Mouse (Mus musculus): ENCODE measurements at regions not wholly inside any gene's neighbourhood (a gene's known extent, or its start where the extent isn't known, plus 50 kb on each side); places are given as distances from the start of the nearest gene placed in this dataset.

DNA sequence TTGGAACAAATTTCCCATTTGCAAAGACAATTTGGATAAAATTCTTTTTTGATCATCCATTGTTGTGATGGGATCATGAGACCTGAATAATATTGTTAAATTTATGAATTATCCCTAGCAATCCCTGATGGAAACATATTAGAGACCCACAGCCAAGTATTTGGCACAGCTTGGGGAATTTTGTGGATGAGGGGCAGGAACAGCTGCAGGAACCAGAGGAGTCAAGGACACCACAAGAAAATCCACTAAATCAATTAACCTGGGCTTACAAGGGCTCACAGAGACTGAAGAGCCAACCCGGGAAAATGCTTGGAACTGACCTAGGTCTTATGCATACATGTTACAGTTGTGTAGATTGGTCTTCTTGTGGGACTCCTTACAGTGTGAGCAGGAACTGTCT is 311.6 kb upstream of the Robo2 start:
- no peak for DNase-seq (ENCODE audit: low spot score)
- 0 out of 2 replicates have a peak, but pooled peaks cover 4% of the 10 kb centered on the region for H3K4me1 ChIP-seq (replicated peaks)
- H3K9me3 ChIP-seq = no peaks in the 10 kb centered on the region
- H3K4me3 ChIP-seq = no peak overlapping the region
- H3K27ac ChIP-seq = no peak overlapping the region
- H3K27me3 ChIP-seq (ENCODE audit: insufficient read depth, poor library complexity, severe bottlenecking) = no peaks in the 10 kb centered on the region
- no peaks in the 10 kb centered on the region for H3K36me3 ChIP-seq
- whole genome bisulfite sequencing = 48% methylated on average over 1 of the region's 1 CpGs

DNA sequence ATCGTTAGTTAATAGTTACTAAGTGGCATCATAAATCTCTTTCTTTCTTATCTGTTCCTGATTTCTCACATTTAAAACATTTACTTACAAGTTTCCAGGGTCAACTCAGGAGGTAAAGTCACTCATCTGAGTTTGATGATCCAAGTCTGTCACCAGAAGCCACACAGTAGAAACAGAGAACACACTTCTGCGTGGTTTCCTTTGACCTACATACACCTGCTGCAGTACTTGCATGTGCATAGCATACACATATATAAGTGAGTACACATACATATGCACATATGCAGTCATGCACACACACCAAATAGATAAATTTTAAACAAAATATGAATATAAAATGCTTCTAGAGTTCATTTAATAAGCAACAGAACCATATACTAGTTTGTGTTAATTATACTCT is 306.5 kb upstream of the Robo2 start:
- Histone ChIP-seq H3K4me3 (no peak overlapping the region), H3K27ac (no peak overlapping the region), H3K27me3 (ENCODE audit: insufficient read depth, poor library complexity, severe bottlenecking) (no peaks in the 10 kb centered on the region), H3K36me3 (no peaks in the 10 kb centered on the region), H3K4me1 (replicated peaks) (no peaks in the 10 kb centered on the region; the same call in 1 of the 2 replicates), H3K9me3 (no peaks in the 10 kb centered on the region)
- WGBS = 92% methylated on average over 2 of the region's 2 CpGs
- no peak for DNase-seq (ENCODE audit: low spot score)

DNA sequence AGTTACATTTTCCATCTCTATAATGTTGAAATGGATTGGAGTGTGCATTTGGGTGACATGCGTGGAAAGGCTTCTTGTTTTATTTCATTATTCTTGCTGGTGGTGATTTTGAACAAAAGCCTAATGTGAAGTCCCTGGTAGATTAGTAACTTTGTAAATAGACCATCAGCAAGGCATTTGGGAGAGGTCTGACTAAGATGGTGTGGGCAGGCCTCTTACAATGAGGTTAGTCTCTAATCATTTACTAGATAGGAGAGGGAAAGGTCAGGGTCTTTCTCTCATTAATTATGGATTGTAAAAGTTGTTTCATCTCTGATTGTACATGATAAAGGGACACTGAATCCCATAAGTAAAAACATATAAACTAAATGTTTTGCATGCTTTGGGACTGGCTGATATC is 306.0 kb upstream of the Robo2 start:
- Histone ChIP-seq H3K9me3 (no peaks in the 10 kb centered on the region), H3K36me3 (no peaks in the 10 kb centered on the region), H3K27ac (no peak overlapping the region), H3K4me3 (no peak overlapping the region), H3K4me1 (replicated peaks) (no peaks in the 10 kb centered on the region; the same call in 1 of the 2 replicates), H3K27me3 (ENCODE audit: insufficient read depth, poor library complexity, severe bottlenecking) (no peaks in the 10 kb centered on the region)
- DNase-seq (ENCODE audit: low spot score) = no peak
- WGBS = 80% methylated on average over 1 of the region's 1 CpGs

DNA sequence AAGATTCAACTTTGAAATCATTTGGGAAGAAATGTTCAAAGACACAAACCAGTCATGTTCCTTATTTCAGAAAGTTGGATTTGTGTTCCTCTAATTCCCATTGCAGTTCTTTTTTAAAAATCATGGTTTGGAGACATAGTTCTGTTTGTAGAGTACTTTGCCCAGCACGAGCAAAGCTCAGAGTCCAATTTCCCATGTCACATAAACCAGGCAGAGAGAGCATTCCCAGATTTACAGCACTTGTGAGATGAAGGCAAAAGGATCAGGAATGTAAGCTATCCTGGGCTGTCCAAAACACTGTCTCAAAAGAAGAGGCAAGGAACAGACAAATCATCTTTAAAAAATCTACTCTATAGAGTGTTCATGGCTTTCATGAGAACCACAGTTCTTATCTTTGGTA is 303.3 kb upstream of the Robo2 start:
- Histone ChIP-seq H3K4me1 (replicated peaks) (no peaks in the 10 kb centered on the region; the same call in 1 of the 2 replicates), H3K27me3 (ENCODE audit: insufficient read depth, poor library complexity, severe bottlenecking) (no peaks in the 10 kb centered on the region), H3K4me3 (no peak overlapping the region), H3K27ac (no peak overlapping the region), H3K36me3 (no peaks in the 10 kb centered on the region), H3K9me3 (no peaks in the 10 kb centered on the region)
- DNase-seq (ENCODE audit: low spot score) = no peak
- 84% methylated on average over 1 of the region's 1 CpGs for WGBS

DNA sequence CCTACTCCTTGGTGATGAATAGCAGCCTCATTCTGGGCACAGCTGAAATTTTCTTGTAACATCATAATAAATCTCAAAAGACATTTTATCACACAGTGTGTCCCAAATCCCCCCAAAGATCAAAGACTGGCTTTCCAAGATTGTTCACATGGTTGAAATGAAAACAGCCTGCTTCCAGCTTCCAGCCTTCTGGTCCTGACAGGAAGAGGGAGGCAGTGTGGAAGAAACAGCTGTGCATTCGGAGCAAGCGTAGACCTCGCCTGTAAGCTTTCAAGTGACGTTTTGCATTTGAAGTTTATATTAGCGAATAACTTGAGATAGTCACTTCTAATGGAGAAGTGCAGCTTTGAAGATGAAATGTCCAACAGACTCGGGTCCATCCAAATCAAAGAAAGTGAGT is 300.9 kb upstream of the Robo2 start:
- no peak for DNase-seq (ENCODE audit: low spot score)
- Histone ChIP-seq H3K27ac (no peak overlapping the region), H3K4me1 (replicated peaks) (no peaks in the 10 kb centered on the region; the same call in 1 of the 2 replicates), H3K4me3 (no peak overlapping the region), H3K36me3 (no peaks in the 10 kb centered on the region), H3K27me3 (ENCODE audit: insufficient read depth, poor library complexity, severe bottlenecking) (no peaks in the 10 kb centered on the region), H3K9me3 (no peaks in the 10 kb centered on the region)
- WGBS = 79% methylated on average over 6 of the region's 6 CpGs

DNA sequence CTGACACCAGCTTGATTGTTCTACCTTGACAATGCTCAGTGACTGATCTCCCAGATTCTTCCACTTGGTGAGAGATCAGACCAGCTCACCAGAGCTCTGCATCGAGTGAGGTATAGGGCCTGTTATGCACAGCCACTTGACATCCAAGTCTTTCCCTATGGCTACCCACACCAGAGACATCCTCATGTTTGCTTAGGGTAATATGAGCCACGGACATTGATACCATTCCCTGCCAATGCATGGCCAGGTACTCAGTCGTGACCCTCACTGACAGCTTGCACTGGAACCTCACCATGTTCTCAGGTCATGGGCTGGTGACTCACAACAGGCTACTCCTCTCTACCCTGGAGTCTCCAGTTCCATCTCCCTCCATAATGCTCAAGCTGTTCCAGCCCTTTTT is 290.4 kb upstream of the Robo2 start:
- 81% methylated on average over 3 of the region's 3 CpGs for WGBS
- H3K36me3 ChIP-seq = no peaks in the 10 kb centered on the region
- no peaks in the 10 kb centered on the region for H3K9me3 ChIP-seq
- no peaks in the 10 kb centered on the region for H3K27me3 ChIP-seq (ENCODE audit: insufficient read depth, poor library complexity, severe bottlenecking)
- no peak overlapping the region for H3K27ac ChIP-seq
- no peak overlapping the region for H3K4me3 ChIP-seq
- no peak for DNase-seq (ENCODE audit: low spot score)
- no peaks in the 10 kb centered on the region for H3K4me1 ChIP-seq (replicated peaks)

DNA sequence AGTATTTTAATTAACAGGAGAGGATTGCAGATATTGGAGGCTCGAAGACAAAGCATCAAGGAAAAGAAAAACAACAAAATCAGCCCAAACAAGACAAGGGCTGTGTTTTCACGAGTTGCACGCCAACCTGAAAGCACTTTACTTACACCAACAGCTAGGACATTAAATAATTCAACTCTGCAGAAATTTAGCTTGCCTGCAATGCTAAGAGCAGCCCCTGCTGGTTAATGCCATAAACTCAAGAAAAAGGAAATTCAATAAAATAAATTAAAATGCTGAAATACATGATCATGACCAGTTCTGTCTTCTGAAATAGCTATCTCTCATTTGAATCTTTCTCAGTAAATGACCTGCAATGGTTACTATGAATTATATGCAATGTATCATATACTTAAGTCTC is 271.7 kb upstream of the Robo2 start:
- no peak for DNase-seq (ENCODE audit: low spot score)
- Histone ChIP-seq H3K9me3 (no peaks in the 10 kb centered on the region), H3K4me1 (replicated peaks) (no peaks in the 10 kb centered on the region), H3K27ac (no peak overlapping the region), H3K27me3 (ENCODE audit: insufficient read depth, poor library complexity, severe bottlenecking) (no peaks in the 10 kb centered on the region), H3K4me3 (no peak overlapping the region), H3K36me3 (no peaks in the 10 kb centered on the region)
- 67% methylated on average over 3 of the region's 3 CpGs for WGBS

DNA sequence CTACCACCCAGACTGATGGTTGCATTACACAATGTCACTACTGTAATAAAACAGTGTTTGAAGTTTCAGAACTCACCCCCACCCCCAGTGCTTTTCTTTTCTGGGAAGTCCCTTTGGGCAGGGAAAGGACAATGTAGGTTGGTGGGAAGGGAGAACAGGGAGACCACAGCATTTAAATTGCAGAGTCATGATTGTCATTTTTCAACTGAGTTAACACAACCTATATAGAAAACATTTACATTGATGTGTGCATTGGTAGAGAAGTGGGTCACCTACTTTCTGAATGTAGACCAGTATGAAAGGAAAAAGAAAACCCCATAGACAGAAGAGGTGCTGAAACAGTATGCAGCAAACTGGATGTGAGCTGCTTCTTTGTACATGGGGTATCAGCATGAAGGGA is 264.0 kb upstream of the Robo2 start:
- no peaks in the 10 kb centered on the region for H3K9me3 ChIP-seq
- no peaks in the 10 kb centered on the region for H3K36me3 ChIP-seq
- H3K4me3 ChIP-seq = no peak overlapping the region
- no peaks in the 10 kb centered on the region for H3K27me3 ChIP-seq (ENCODE audit: insufficient read depth, poor library complexity, severe bottlenecking)
- H3K27ac ChIP-seq = no peak overlapping the region
- DNase-seq (ENCODE audit: low spot score) = no peak
- H3K4me1 ChIP-seq (replicated peaks) = no peaks in the 10 kb centered on the region

DNA sequence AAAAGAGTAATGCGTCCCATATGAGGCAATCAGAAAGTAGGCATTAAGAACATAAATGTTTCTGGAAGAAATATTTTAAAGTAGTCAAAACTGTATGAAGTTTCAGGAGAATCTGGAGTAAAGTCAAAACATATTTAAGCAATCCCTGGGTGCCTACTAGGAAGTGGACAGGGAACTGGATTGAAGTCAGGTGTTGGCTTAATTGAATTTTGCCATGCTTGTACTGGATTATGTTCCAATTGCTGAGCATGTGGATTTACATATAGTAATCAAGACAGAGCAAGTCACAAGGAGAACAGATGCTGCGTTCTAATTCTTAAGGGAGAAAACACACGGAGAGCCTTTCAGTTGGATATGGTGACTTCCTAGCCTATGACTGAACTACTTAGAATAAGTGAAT is 259.8 kb upstream of the Robo2 start:
- H3K36me3 ChIP-seq = no peaks in the 10 kb centered on the region

DNA sequence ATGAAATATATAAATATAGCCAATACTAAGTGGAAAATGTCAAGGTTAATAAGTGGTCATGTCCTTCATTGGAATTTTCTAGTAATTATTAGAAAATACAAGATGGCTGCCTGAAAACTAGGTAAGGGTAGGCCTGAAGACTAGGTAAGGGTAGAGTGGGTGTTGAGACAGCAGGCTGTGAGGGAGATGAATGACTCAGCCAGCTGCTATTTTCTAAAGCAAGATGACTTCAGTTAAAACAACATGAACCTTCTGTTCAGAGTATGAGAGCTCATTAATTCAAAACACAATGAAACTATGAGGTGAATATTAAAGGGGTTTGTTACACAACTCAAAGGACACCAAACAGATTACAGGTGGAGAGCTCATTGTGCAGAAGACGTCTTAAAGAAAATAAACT is 252.7 kb upstream of the Robo2 start:
- Histone ChIP-seq H3K9me3 (no peaks in the 10 kb centered on the region), H3K4me1 (replicated peaks) (no peaks in the 10 kb centered on the region), H3K4me3 (no peak overlapping the region), H3K27ac (no peak overlapping the region), H3K27me3 (ENCODE audit: insufficient read depth, poor library complexity, severe bottlenecking) (no peaks in the 10 kb centered on the region), H3K36me3 (no peaks in the 10 kb centered on the region)
- no peak for DNase-seq (ENCODE audit: low spot score)
- WGBS = 68% methylated on average over 1 of the region's 1 CpGs

More for the DNA sequence above, 259.8 kb upstream of the Robo2 start:
- 86% methylated on average over 3 of the region's 3 CpGs for WGBS
- H3K27me3 ChIP-seq (ENCODE audit: insufficient read depth, poor library complexity, severe bottlenecking) = no peaks in the 10 kb centered on the region
- H3K27ac ChIP-seq = no peak overlapping the region
- H3K4me3 ChIP-seq = no peak overlapping the region
- no peak for DNase-seq (ENCODE audit: low spot score)
- H3K9me3 ChIP-seq = no peaks in the 10 kb centered on the region
- H3K4me1 ChIP-seq (replicated peaks) = no peaks in the 10 kb centered on the region

DNA sequence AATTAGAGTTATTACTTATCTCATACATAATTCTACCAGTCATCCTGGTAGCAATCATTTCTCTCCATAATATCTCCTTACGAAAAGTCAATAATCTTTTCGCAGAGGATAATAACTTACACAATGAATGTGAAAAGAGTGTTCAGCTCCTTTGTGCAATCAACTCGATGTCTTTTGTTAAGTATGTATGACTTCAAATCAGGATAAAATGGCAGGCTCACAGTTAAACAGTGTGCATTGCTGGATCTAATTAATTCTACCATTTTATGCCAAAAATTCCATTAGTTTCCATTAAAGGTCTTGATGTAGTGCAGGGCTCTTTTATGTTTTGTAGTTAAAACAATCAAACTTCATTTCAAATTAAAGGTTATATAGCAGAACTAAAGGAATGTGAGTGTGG is 239.6 kb upstream of the Robo2 start:
- H3K9me3 ChIP-seq = no peaks in the 10 kb centered on the region
- no peaks in the 10 kb centered on the region for H3K4me1 ChIP-seq (replicated peaks)
- no peaks in the 10 kb centered on the region for H3K27me3 ChIP-seq (ENCODE audit: insufficient read depth, poor library complexity, severe bottlenecking)
- no peak overlapping the region for H3K27ac ChIP-seq
- no peaks in the 10 kb centered on the region for H3K36me3 ChIP-seq
- DNase-seq (ENCODE audit: low spot score) = no peak
- 88% methylated on average over 3 of the region's 3 CpGs for WGBS
- H3K4me3 ChIP-seq = no peak overlapping the region

DNA sequence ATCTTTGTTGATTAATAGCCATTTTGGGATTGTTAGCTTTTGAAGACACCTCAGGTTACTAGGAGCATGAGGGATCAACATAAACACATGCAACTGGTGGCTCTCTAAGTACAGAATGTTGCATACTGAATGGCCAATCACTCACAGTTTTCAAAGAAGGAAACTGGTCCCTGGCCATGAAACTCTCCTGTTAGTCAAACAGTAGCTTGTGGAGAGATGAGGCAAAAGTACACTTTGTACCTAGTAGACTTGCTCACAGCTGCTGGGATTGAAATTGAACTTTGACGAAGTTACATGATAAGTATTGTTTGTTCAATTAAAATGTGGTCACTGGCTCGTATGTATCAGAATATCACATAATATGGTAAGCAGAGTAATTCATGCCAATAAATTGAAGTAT is 237.6 kb upstream of the Robo2 start:
- DNase-seq (ENCODE audit: low spot score) = no peak
- Histone ChIP-seq H3K36me3 (no peaks in the 10 kb centered on the region), H3K4me3 (no peak overlapping the region), H3K4me1 (replicated peaks) (peaks cover 10% of the 10 kb centered on the region), H3K9me3 (no peaks in the 10 kb centered on the region), H3K27ac (no peak overlapping the region), H3K27me3 (ENCODE audit: insufficient read depth, poor library complexity, severe bottlenecking) (no peaks in the 10 kb centered on the region)
- WGBS = 90% methylated on average over 2 of the region's 2 CpGs

DNA sequence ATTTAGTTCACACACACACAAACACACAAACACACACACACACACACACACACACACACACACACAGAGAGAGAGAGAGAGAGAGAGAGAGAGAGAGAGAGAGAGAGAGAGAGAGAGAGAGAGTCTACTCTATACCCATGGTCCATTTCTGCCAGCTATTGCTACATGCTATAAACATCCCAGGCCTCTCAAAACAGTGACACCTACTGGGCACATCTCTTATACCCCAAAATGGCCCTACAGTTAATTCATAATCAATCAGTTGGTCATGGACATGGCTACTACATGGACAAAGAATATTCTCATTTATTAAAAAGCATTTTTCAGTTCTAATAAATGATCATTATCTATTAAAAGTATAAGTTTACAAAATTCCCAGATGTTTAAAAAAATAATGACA is 236.8 kb upstream of the Robo2 start:
- H3K36me3 ChIP-seq = no peaks in the 10 kb centered on the region
- no peaks in the 10 kb centered on the region for H3K27me3 ChIP-seq (ENCODE audit: insufficient read depth, poor library complexity, severe bottlenecking)
- peaks cover 12% of the 10 kb centered on the region for H3K4me1 ChIP-seq (replicated peaks)
- H3K4me3 ChIP-seq = no peak overlapping the region
- no peak overlapping the region for H3K27ac ChIP-seq
- DNase-seq (ENCODE audit: low spot score) = no peak
- H3K9me3 ChIP-seq = no peaks in the 10 kb centered on the region

DNA sequence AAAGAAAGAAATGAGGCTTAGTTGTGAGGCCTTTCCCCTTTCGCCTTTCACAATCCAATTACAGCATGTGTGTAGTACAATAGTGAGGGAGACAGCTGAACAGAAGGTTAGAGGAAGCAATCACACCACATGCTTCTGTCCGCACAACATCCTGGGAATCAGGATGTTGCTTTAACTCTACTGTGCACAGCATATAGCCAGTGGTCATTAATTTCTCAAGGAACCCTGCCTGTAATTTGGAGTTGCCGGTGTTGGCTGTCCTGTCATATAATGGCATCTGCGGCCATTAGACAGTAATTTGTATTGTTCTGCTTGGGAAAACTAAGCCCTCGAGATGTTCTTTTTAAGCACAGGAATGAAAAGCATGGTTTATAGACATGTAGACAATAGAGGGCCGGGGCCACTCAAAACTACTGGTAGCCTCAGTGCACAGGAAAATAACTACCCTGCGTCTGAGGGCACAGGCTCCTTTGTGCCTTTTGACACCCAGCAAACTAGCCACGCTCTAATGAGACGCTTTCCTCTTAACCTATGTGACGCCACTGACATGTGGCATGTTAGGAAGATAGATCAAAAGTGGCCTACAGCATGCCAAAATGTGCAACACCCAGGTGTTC is 233.2 kb upstream of the Robo2 start:
- Histone ChIP-seq H3K4me1 (replicated peaks) (peaks cover 12% of the 10 kb centered on the region), H3K27ac (no peak overlapping the region), H3K4me3 (no peak overlapping the region), H3K36me3 (no peaks in the 10 kb centered on the region), H3K9me3 (no peaks in the 10 kb centered on the region), H3K27me3 (ENCODE audit: insufficient read depth, poor library complexity, severe bottlenecking) (no peaks in the 10 kb centered on the region)
- DNase-seq (ENCODE audit: low spot score) = no peak
- 40% methylated on average over 10 of the region's 10 CpGs for WGBS

All from hindbrain, embryonic 10.5 days (tissue).